Mouse (Mus musculus) megakaryocyte, embryonic 14.5 days (primary cell): ENCODE data around the gene Eng.

ENCODE experiments used
- FLI1 ChIP-seq: IDR thresholded peaks from 2 replicates; pipeline ENCODE4 v1.6.1; 2012; ENCODE audit warnings: low read length, inconsistent platforms, mixed read lengths
- GATA1 ChIP-seq: IDR thresholded peaks from 3 replicates; pipeline ENCODE4 v1.6.1; 2012; ENCODE audit warnings: mixed read lengths, low read length, inconsistent platforms, borderline replicate concordance

GRCm38 (mm10) chr2:32685807-32686206 is 39.4 kb downstream of the Eng start:
- TF ChIP-seq GATA1 (no peak), FLI1 (no peak)
